Mouse (Mus musculus) skeletal muscle tissue, postnatal 0 days (tissue): ENCODE data around the gene Smoc1. TPM values are rescaled to one million over a fixed set of nuclear protein-coding genes. Genes with fewer than 3 reads are reported as not detected.

Experiments
- microRNA-seq, 2 experiments: library from miRNA; unstranded; fragments of <30 nt; microRNA quantifications; one replicate each; pipeline ENCODE4; 2016
- polyA plus RNA-seq: library from polyadenylated mRNA; unstranded; fragments of >200 nt; fragmentation: Nextera tagmentation; extraction: Ambion mirVana; gene quantifications from 2 replicates; pipeline ENCODE4 v1.2.1, GENCODE M21; 2015

The Smoc1 gene
- polyA plus RNA-seq, result 4.8 and 8.4 TPM in 2 replicates

GRCm38 (mm10) chr12:81026277-81026994 is at the start of gene Smoc1:
TSS of gene Smoc1 (plus strand) at chr12:81026808.

Small RNA genes lying within 50 kb of the gene (microRNA-seq; reads per million reads assigned to microRNA genes)
- 0.81 to 1.1 reads per million in 2 experiments for gene Mir3067

Other genes with a start within 250 kb of the Smoc1 start
- gene Susd6, start 236.3 kb upstream of the Smoc1 start, polyA plus RNA-seq, result 10.2 and 11.8 TPM in 2 replicates
- 260 and 297 TPM in 2 replicates for gene Srsf5, start 81.3 kb upstream of the Smoc1 start, polyA plus RNA-seq
- gene Slc10a1, start 58.1 kb upstream of the Smoc1 start, polyA plus RNA-seq, result 0.17 and 0.51 TPM in 2 replicates